Mouse (Mus musculus): ENCODE measurements around the gene Slc25a10.

- no peak for TF ChIP-seq POLR2A (IDR thresholded peaks at IDR 0.05; ENCODE audit: low read depth, low read length)
- no peak for TF ChIP-seq CTCF (IDR thresholded peaks at IDR 0.05; ENCODE audit: extremely low read depth, insufficient read length, insufficient replicate concordance, low read depth, low read length)
Measured at GRCm38 (mm10) chr11:120492878-120493203, 1.2 kb downstream of the Slc25a10 start.

Data from small intestine, adult 2 months (tissue).